Mouse (Mus musculus) ES-E14 (cell line): Measurements from ENCODE around the gene Per1.

ENCODE experiments used
- CHD2 ChIP-seq: IDR thresholded peaks from 2 replicates; pipeline ENCODE4 v1.6.1; 2014; ENCODE audit warnings: mild to moderate bottlenecking, low read depth, low read length, inconsistent platforms
- HCFC1 ChIP-seq: IDR thresholded peaks from 2 replicates; pipeline ENCODE4 v1.6.1; 2012; ENCODE audit warnings: low read length, inconsistent platforms, borderline replicate concordance; ENCODE audit not compliant: insufficient read depth
- MAFK ChIP-seq: IDR thresholded peaks from 2 replicates; pipeline ENCODE4 v1.6.1; 2014; ENCODE audit warnings: mild to moderate bottlenecking, low read depth, low read length, inconsistent platforms; ENCODE audit not compliant: insufficient read depth
- ZC3H11A ChIP-seq: IDR thresholded peaks from 2 replicates; pipeline ENCODE4 v1.6.1; 2012; ENCODE audit warnings: low read depth, mild to moderate bottlenecking, inconsistent platforms, low read length, borderline replicate concordance

DNA sequence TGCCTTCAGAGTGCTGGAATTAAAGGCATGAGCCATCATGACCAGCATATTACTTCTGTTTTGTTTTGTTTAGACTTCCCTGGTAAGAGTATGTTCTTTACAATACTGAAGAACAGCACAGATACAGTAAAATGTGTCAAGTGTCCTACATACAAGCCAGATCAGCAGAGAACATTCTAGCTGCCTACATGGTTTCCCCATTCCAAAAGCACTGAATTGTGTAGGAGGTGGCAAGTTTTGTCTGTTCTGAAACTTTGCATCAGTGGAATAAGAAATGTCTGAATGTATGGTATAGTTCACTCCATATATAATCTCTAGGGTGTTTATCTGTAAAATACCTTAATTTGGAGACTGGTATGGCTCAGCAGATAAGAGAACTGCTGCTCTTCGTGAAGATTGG, 60.3 kb downstream of the Per1 start:
- no peak for TF ChIP-seq ZC3H11A
- TF ChIP-seq CHD2 = no peak
- no peak for TF ChIP-seq MAFK
- TF ChIP-seq HCFC1 = no peak
